Mouse (Mus musculus) forebrain, embryonic 16.5 days (tissue): ENCODE measurements around the gene Gpr160. TPM values are rescaled to one million over a fixed set of nuclear protein-coding genes. Genes with fewer than 3 reads are reported as not detected.
"Not testable (repeated sequence)": the region's sequence is repeated elsewhere in the genome, so short reads cannot be mapped to it uniquely, and the experiment has no call there.

Experiments
- ATAC-seq: fragments of 200-750 bp; cut with Nextera tagmentation; 2 replicates; pipeline ENCODE4 v1.8.0; 2017; ENCODE audit warnings: mild to moderate bottlenecking, moderate library complexity
- H3K27ac ChIP-seq: fragments of 300-500 bp; sonication (generic); 2 replicates; pipeline ENCODE4 v1.5.1; 2014; ENCODE audit warnings: low read length, control low read depth
- H3K27me3 ChIP-seq: fragments of 300-500 bp; sonication (generic); replicated peaks from 2 replicates; pipeline ENCODE4 v1.6.1; 2014; ENCODE audit warnings: low read length; ENCODE audit not compliant: control insufficient read depth, insufficient read depth
- H3K36me3 ChIP-seq: fragments of 300-500 bp; sonication (generic); 2 replicates; pipeline ENCODE4 v1.6.1; 2014; ENCODE audit not compliant: control insufficient read depth, insufficient read depth
- H3K4me1 ChIP-seq: fragments of 300-500 bp; sonication (generic); replicated peaks from 2 replicates; pipeline ENCODE4 v1.6.1; 2014; ENCODE audit warnings: low read length; ENCODE audit not compliant: control insufficient read depth, insufficient read depth
- H3K4me2 ChIP-seq: fragments of 300-500 bp; sonication (generic); 2 replicates; pipeline ENCODE4 v1.6.1; 2014; ENCODE audit warnings: mild to moderate bottlenecking, low read length, control low read depth
- H3K4me3 ChIP-seq: fragments of 300-500 bp; sonication (generic); replicated peaks from 2 replicates; pipeline ENCODE4 v1.5.1; 2014; ENCODE audit warnings: mild to moderate bottlenecking, low read length, control low read depth
- H3K9ac ChIP-seq: fragments of 300-500 bp; sonication (generic); replicated peaks from 2 replicates; pipeline ENCODE4 v1.6.1; 2014; ENCODE audit warnings: low read depth, low read length, control low read depth
- H3K9me3 ChIP-seq: fragments of 300-500 bp; sonication (generic); 2 replicates; pipeline ENCODE4 v1.6.1; 2016; ENCODE audit warnings: low read length; ENCODE audit not compliant: control insufficient read depth
- WGBS: fragments of 180-500 bp; shearing (Covaris S2); extraction: QIAGEN DNeasy Blood & Tissue Kit; methylation state at CpG from one replicate; pipeline ENCODE4 v1.1.7; 2014; 5-methylcytosine and 5-hydroxymethylcytosine counted together
- polyA plus RNA-seq: library from polyadenylated mRNA; unstranded; fragments of >200 nt; fragmentation: Nextera tagmentation; extraction: Ambion mirVana; gene quantifications from 2 replicates; pipeline ENCODE4 v1.2.1, GENCODE M21; 2015

Gpr160 gene
- polyA plus RNA-seq, 1 experiment from 2014 or later, result 0.65 TPM

DNA sequence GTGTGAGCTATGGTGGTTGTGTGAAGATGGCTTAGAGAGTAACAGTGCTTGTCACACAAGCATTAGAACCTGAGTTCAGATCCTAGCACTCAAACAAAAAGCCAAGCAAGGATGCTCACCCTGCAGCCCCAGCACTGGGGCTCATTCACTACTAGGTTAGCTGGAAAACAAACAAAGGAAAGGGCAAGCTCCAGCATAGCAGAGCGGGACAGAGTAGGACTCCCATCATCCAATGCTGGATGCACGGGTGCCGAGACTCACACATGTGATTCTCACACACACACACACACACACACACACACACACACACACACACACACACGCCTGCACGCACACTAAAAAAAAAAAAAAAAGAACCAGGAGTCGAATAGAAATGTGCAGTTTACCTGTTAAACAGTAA lies 4.3 kb upstream of the Gpr160 start:
- 72% methylated on average over 5 of the region's 6 CpGs for WGBS

GRCm38 (mm10) chr3:30853596-30853995 lies 2.2 kb upstream of the Gpr160 start:
- ATAC-seq, result no peak
- Histone ChIP-seq H3K9me3 (no peaks in the 10 kb centered on the region), H3K9ac (no peak overlapping the region), H3K4me2 (no peak overlapping the region), H3K27me3 (peaks cover 4% of the 10 kb centered on the region; the same call in 1 of the 2 replicates), H3K4me1 (peaks cover 8% of the 10 kb centered on the region), H3K27ac (no peak overlapping the region), H3K4me3 (no peak overlapping the region), H3K36me3 (no peaks in the 10 kb centered on the region)
- WGBS, result 93% methylated on average over 5 of the region's 5 CpGs

More for the DNA sequence above, 4.3 kb upstream of the Gpr160 start:
- Histone ChIP-seq H3K27ac (no peak overlapping the region), H3K9ac (no peak overlapping the region), H3K4me3 (no peak overlapping the region), H3K4me1 (peaks cover 8% of the 10 kb centered on the region), H3K27me3 (no peaks in the 10 kb centered on the region; the same call in 1 of the 2 replicates), H3K36me3 (no peaks in the 10 kb centered on the region), H3K4me2 (no peak overlapping the region), H3K9me3 (no peaks in the 10 kb centered on the region)
- ATAC-seq, result no peak

DNA sequence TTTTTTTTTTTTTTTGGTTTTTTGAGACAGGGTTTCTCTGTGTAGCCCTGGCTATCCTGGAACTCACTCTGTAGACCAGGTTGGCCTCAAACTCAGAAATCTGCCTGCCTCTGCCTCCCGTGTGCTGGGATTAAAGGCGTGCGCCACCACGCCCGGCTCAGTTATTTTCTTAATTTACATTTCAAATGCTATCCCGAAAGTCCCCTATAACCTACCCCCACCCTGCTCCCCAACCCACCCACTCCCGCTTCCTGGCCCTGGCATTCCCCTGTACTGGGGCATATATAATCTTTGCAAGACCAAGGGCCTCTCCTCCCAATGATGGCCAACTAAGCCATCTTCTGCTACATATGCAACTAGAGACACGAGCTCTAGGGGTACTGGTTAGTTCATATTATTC lies 3.8 kb downstream of the Gpr160 start:
- H3K4me3 ChIP-seq, H3K9ac ChIP-seq, ATAC-seq, H3K27me3 ChIP-seq, H3K27ac ChIP-seq, H3K4me1 ChIP-seq, H3K4me2 ChIP-seq, H3K36me3 ChIP-seq, H3K9me3 ChIP-seq: not testable (repeated sequence)
- WGBS, result 94% methylated on average over 8 of the region's 8 CpGs

DNA sequence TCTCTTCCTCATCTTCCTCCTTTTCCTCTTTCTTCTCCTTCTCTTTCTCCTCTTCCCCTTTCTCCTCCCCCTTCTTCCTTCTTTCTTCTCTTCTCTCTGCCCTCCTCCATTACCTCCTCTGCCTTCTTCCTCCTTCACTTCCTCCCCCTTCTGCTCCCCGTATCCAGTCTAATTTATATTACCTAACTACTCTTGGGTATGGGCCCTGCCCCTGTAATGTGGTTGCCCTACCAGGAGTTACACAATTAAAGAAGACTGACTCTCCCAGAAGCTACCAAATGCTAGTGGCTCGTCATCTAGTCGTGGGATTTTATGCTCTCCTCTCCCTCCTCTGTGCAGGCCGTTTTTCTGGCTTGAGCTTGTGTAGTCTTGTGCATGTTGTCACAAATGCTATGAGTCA lies 5.0 kb downstream of the Gpr160 start:
- H3K9me3 ChIP-seq, result no peaks in the 10 kb centered on the region
- 85% methylated on average over 4 of the region's 4 CpGs for WGBS
- no peak for ATAC-seq
- peaks cover 4% of the 10 kb centered on the region; the same call in 1 of the 2 replicates for H3K27me3 ChIP-seq
- H3K9ac ChIP-seq, result no peak overlapping the region
- no peak overlapping the region for H3K4me2 ChIP-seq
- H3K27ac ChIP-seq, result no peak overlapping the region
- H3K4me1 ChIP-seq, result peaks cover 5% of the 10 kb centered on the region
- H3K4me3 ChIP-seq, result no peak overlapping the region
- H3K36me3 ChIP-seq, result no peaks in the 10 kb centered on the region

- ATAC-seq, result no peak
- Histone ChIP-seq H3K4me3 (no peak overlapping the region), H3K36me3 (no peaks in the 10 kb centered on the region), H3K27me3 (no peaks in the 10 kb centered on the region), H3K27ac (no peak overlapping the region), H3K4me1 (no peaks in the 10 kb centered on the region), H3K9ac (no peak overlapping the region), H3K9me3 (no peaks in the 10 kb centered on the region), H3K4me2 (no peak overlapping the region)
- 76% methylated on average over 5 of the region's 5 CpGs for WGBS
Measured at GRCm38 (mm10) chr3:30863712-30864435, 8.1 kb downstream of the Gpr160 start.

GRCm38 (mm10) chr3:30864640-30865039 lies 8.9 kb downstream of the Gpr160 start:
- H3K27ac ChIP-seq, result no peak overlapping the region
- no peaks in the 10 kb centered on the region for H3K4me1 ChIP-seq
- H3K9ac ChIP-seq, result no peak overlapping the region
- H3K9me3 ChIP-seq, result no peaks in the 10 kb centered on the region
- WGBS, result 94% methylated on average over 1 of the region's 1 CpGs
- H3K36me3 ChIP-seq, result no peaks in the 10 kb centered on the region
- H3K4me3 ChIP-seq, result no peak overlapping the region
- H3K27me3 ChIP-seq, result no peaks in the 10 kb centered on the region
- no peak overlapping the region for H3K4me2 ChIP-seq
- ATAC-seq, result no peak

DNA sequence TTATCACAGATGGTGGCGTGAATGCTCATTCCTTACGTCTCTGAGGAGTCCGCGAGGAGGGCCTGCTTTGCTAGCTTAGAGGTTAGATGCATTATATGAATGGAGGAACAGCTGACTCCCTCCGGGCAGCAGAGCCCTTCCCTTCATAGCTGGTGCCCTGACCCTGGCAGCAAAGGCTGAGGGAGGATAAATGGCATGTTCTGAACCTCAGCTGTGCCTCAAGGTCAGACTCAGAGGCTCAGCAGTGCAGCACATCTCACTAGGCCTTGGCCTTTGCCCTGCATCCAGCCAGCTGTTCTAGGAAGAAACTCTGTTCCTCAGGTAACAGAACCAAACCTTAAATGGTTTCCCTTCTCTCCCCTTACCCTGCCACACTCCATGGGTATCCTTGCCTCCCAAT lies 12.4 kb downstream of the Gpr160 start:
- Histone ChIP-seq H3K9ac (no peak overlapping the region), H3K4me3 (no peak overlapping the region), H3K4me2 (no peak overlapping the region), H3K27me3 (no peaks in the 10 kb centered on the region), H3K27ac (no peak overlapping the region), H3K36me3 (no peaks in the 10 kb centered on the region), H3K4me1 (no peaks in the 10 kb centered on the region), H3K9me3 (no peaks in the 10 kb centered on the region)
- ATAC-seq, result no peak
- WGBS, result 81% methylated on average over 5 of the region's 5 CpGs

- no peak for ATAC-seq
- Histone ChIP-seq H3K9ac (no peak overlapping the region), H3K4me3 (no peak overlapping the region), H3K36me3 (no peaks in the 10 kb centered on the region), H3K27me3 (no peaks in the 10 kb centered on the region), H3K27ac (no peak overlapping the region), H3K4me2 (no peak overlapping the region), H3K4me1 (no peaks in the 10 kb centered on the region), H3K9me3 (no peaks in the 10 kb centered on the region)
- 71% methylated on average over 5 of the region's 5 CpGs for WGBS
Measured at GRCm38 (mm10) chr3:30868625-30869024, 12.9 kb downstream of the Gpr160 start.

DNA sequence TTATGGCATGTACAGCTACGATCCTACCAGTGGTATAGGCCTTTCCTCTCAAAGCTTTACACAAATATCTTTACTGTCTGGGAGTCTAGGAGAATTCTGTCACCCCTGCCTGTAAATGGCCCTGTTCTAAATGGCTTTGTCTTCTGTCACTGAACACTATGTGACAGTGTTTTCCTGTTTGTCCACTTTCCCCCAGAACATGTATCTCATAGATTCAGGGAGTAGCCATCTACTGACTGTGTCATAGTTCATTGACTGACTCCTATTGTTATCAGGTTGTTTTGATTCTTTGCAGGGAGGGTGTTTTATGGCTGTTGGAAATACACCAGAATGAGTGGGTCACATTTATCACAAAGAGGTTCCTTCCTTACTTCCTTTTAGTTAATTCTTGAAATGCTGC lies 14.2 kb downstream of the Gpr160 start:
- WGBS, result 82% methylated on average over 1 of the region's 1 CpGs
- H3K36me3 ChIP-seq, result no peaks in the 10 kb centered on the region
- no peak overlapping the region for H3K9ac ChIP-seq
- H3K4me3 ChIP-seq, result no peak overlapping the region
- no peaks in the 10 kb centered on the region for H3K4me1 ChIP-seq
- H3K27ac ChIP-seq, result no peak overlapping the region
- H3K4me2 ChIP-seq, result no peak overlapping the region
- ATAC-seq, result no peak
- no peaks in the 10 kb centered on the region for H3K9me3 ChIP-seq
- no peaks in the 10 kb centered on the region for H3K27me3 ChIP-seq

DNA sequence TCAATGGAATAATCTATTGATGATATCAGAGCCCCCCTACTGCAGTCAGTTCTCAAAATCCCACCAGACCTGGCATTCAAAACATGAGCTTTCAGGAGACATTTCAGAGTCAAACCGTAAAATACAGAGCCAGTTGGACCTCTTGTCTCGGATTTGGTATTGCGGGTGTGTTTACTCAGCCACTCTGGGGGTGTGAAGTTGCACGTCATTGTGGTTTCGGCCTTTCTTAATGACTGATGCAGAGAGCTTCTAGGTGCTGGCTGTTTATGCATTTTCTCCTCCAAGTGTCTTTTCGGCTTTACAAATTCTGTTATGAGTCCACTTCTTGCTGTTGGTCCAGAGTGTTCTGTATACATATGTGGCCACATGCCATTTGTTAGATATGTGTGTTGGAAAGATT lies 21.0 kb downstream of the Gpr160 start:
- WGBS, result 93% methylated on average over 6 of the region's 6 CpGs
- no peaks in the 10 kb centered on the region for H3K9me3 ChIP-seq
- ATAC-seq, result no peak

More for the DNA sequence above, 21.0 kb downstream of the Gpr160 start:
- H3K27ac ChIP-seq, result no peak overlapping the region
- H3K27me3 ChIP-seq, result no peaks in the 10 kb centered on the region
- H3K9ac ChIP-seq, result no peak overlapping the region
- no peak overlapping the region for H3K4me3 ChIP-seq
- no peaks in the 10 kb centered on the region for H3K4me1 ChIP-seq
- no peaks in the 10 kb centered on the region for H3K36me3 ChIP-seq
- H3K4me2 ChIP-seq, result no peak overlapping the region
